Mouse (Mus musculus): ENCODE measurements around the gene Slc4a1. TPM values are rescaled to one million over a fixed set of nuclear protein-coding genes. Genes with fewer than 3 reads are reported as not detected.
A peak's percentile ranks its signal among the peaks of the same experiment; 100 is the strongest.

Slc4a1 gene
- total and polyA plus RNA-seq, 3 experiments: 1.1 to 596 (median 2.9) TPM

DNA sequence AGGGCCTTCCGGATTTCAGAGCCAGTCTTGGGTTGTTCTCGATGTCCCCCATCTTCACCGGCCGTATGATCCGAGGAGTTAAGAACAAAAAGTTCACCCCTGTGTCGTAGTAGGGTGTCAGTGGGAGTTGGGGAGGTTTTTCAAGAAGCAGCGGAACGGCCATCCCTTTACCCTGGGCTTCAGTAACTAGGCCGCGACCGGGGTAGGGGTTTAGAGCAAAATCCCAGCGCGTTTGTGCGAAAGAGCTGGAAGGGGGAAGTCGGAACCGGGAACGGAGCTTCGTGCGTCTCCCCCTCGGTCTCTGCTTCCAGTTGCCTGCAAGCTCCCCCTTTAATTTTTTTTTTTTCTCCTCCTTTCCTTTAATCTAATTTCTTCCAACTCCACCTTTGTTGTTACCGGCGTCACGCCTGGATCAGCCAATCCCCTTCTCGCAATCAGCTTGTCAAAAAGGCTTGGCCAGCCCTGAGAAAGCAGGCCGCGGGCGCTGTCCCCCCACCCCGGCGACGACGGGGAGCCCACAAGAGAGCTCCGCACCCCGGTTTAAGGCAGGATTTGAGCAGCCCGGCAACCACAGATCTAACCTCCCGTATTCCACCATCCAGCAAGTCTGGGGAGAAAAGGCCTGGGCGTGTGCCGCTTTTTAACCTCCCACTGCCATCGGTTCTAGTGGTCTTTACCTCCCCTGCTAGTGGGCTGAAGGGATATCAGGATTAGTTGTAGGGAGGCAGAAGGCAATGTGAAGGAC, 45.9 kb downstream of the Slc4a1 start:
- ATAC-seq (ENCODE audit: extremely low read depth, insufficient number of reproducible peaks, low FRiP score, poor library complexity, severe bottlenecking) (peak; percentile 29; the same call in 1 of the 2 replicates), DNase-seq (ENCODE audit: low spot score) (peak; percentile 83)
- peak overlapping the region; percentile 89 for H3K4me3 ChIP-seq (ENCODE audit: low read depth, low read length)
- peaks cover 29% of the 10 kb centered on the region for H3K27me3 ChIP-seq (ENCODE audit: insufficient read depth, low read length)
- H3K36me3 ChIP-seq (replicated peaks): peaks cover 11% of the 10 kb centered on the region
- H3K4me1 ChIP-seq (ENCODE audit: insufficient read depth, low read depth, low read length): peaks cover 28% of the 10 kb centered on the region
- no peak for TF ChIP-seq TAL1 (conservative IDR thresholded peaks at IDR 0.05; ENCODE audit: low read depth, low read length)
- TF ChIP-seq GATA1 (IDR thresholded peaks at IDR 0.05; ENCODE audit: borderline replicate concordance, low read length): no peak
- no peak for TF ChIP-seq GATA2 (IDR thresholded peaks at IDR 0.05; ENCODE audit: borderline replicate concordance, low read depth, low read length)
- no peak for TF ChIP-seq CTCF (IDR thresholded peaks at IDR 0.05; ENCODE audit: low read depth, low read length)
- no peak for TF ChIP-seq POLR2AphosphoS5 (IDR thresholded peaks at IDR 0.05; ENCODE audit: insufficient replicate concordance, low read depth, low read length)
- no peaks in the 10 kb centered on the region for H3K9me3 ChIP-seq (replicated peaks)

DNA sequence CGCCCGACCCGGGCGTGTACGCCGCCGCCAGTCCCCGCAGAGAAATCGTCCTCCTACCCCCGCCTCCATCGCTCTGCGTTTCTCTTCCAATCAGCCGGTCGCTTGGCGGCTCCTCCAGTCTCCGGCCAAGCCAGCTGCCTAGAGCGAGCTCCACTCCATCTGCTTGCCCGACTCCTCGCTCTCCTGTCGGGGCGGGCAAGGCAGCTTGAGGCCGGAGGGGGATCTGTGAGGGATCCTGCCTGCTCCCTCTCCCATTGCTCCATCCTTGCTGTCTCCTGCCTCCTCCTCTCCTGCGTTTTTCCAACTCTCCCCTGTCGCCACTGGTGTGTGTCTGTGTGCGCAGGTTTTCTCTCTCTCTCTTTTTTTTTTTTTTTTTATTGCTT, 46.6 kb downstream of the Slc4a1 start, which contains the start of gene Ubtf:
Gene Ubtf (minus strand): TSS at position 333 of the 383 bp plus-strand sequence.
- peak; percentile 69 for DNase-seq (ENCODE audit: low spot score)
- no peak for ATAC-seq (ENCODE audit: extremely low read depth, insufficient number of reproducible peaks, low FRiP score, poor library complexity, severe bottlenecking)
- Histone ChIP-seq H3K9me3 (replicated peaks) (no peaks in the 10 kb centered on the region), H3K36me3 (replicated peaks) (peaks cover 18% of the 10 kb centered on the region), H3K27me3 (ENCODE audit: insufficient read depth, low read length) (peaks cover 27% of the 10 kb centered on the region), H3K4me3 (ENCODE audit: low read depth, low read length) (peak within 1 kb of the TSS; percentile 89), H3K4me1 (ENCODE audit: insufficient read depth, low read depth, low read length) (peaks cover 35% of the 10 kb centered on the region)
- no peak for TF ChIP-seq TAL1 (conservative IDR thresholded peaks at IDR 0.05; ENCODE audit: low read depth, low read length)
- TF ChIP-seq GATA1 (IDR thresholded peaks at IDR 0.05; ENCODE audit: borderline replicate concordance, low read length): no peak
- TF ChIP-seq POLR2AphosphoS5 (IDR thresholded peaks at IDR 0.05; ENCODE audit: insufficient replicate concordance, low read depth, low read length): no peak
- TF ChIP-seq GATA2 (IDR thresholded peaks at IDR 0.05; ENCODE audit: borderline replicate concordance, low read depth, low read length): no peak
- no peak for TF ChIP-seq CTCF (IDR thresholded peaks at IDR 0.05; ENCODE audit: low read depth, low read length)

DNA sequence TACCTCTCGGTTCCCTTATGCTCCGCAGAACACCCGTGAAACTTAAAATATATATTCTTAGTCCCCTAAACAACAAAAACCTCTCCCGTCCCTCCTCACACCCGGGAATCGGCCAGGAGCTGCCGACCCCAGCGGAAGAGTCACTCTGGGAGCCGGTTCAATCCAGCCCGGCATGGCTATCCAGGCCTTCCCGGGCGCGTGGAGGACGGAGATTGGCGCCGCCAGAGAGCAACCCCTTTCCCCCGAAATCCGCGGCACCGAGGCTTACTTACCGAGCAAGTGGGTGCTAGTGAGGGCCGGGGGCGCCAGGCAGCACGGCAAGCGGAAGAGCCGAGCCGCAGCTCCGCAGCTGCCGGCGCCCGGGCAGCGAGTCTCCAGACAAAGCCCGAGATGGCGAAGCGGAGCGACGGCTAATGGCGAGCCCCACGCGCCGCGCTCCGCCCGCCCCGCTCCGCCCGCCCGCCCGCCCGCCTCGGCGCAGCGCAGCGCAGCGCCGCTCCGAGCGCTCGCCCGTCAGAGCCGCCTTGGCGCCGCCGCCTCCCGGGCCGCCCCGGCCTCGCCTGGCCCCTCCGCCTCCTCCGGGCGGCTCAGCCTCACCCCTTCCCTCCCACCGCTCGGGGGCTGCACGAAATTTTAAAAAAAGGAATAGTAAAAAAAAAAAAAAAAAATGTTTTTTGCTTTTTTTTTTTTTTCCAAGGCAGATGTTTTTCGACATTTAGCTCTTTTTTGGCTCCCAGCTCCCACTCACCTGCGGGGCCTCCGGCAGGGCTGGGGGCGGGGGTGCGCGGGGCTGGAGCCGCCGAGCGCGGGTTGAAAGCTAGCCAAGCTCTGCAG, 47.2 kb downstream of the Slc4a1 start:
- Histone ChIP-seq H3K4me3 (ENCODE audit: low read depth, low read length) (peak overlapping the region; percentile 89), H3K27me3 (ENCODE audit: insufficient read depth, low read length) (peaks cover 23% of the 10 kb centered on the region)
- DNase-seq (ENCODE audit: low spot score): peak; percentile 67

DNA sequence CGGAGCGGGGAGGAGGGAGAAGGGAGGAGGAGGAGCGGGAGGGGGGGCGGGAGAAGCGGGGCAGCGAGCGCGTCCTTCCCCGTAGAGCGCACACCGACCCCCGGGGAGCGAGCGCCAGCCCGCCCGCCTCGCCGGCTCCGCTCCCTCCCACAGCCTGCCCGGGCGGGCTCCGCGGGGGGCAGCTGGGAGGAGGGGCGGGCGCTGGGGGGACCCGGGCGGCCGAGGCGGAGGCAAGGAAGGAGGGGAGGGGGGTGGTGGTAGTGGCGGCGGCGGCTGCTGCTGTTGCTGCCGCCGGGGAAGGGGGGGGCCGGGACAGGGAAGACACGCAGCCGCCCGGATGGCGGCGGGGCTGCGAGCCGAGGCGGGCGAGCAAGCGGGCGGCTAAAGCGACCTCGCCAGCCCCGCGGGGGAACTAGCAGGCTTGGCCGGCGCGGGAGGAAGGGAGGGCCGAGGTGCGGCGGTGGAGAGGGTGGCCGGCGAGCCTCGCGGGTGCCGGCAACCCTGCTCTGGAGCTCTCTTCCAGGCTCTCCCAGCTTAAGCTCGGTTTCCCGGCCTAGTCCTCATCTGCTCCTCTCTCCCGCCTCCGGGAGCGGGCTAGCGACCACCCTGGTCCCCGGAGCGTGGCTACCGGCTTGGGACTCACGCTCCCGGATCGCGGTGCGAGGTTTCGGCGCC, 48.0 kb downstream of the Slc4a1 start:
- Histone ChIP-seq H3K9me3 (replicated peaks) (no peaks in the 10 kb centered on the region), H3K27me3 (ENCODE audit: insufficient read depth, low read length) (peaks cover 16% of the 10 kb centered on the region), H3K36me3 (replicated peaks) (peaks cover 32% of the 10 kb centered on the region), H3K4me3 (ENCODE audit: low read depth, low read length) (peak overlapping the region; percentile 89), H3K4me1 (ENCODE audit: insufficient read depth, low read depth, low read length) (peaks cover 47% of the 10 kb centered on the region)
- ATAC-seq (ENCODE audit: extremely low read depth, insufficient number of reproducible peaks, low FRiP score, poor library complexity, severe bottlenecking): no peak
- DNase-seq (ENCODE audit: low spot score): peak; percentile 78
- TF ChIP-seq GATA1 (IDR thresholded peaks at IDR 0.05; ENCODE audit: borderline replicate concordance, low read length): no peak
- TF ChIP-seq TAL1 (conservative IDR thresholded peaks at IDR 0.05; ENCODE audit: low read depth, low read length): no peak
- no peak for TF ChIP-seq CTCF (IDR thresholded peaks at IDR 0.05; ENCODE audit: low read depth, low read length)
- no peak for TF ChIP-seq GATA2 (IDR thresholded peaks at IDR 0.05; ENCODE audit: borderline replicate concordance, low read depth, low read length)
- TF ChIP-seq POLR2AphosphoS5 (IDR thresholded peaks at IDR 0.05; ENCODE audit: insufficient replicate concordance, low read depth, low read length): no peak

More for the DNA sequence above, 47.2 kb downstream of the Slc4a1 start:
- no peak for ATAC-seq (ENCODE audit: extremely low read depth, insufficient number of reproducible peaks, low FRiP score, poor library complexity, severe bottlenecking)
- Histone ChIP-seq H3K4me1 (ENCODE audit: insufficient read depth, low read depth, low read length) (peaks cover 41% of the 10 kb centered on the region), H3K36me3 (replicated peaks) (peaks cover 24% of the 10 kb centered on the region), H3K9me3 (replicated peaks) (no peaks in the 10 kb centered on the region)
- TF ChIP-seq CTCF (IDR thresholded peaks at IDR 0.05; ENCODE audit: low read depth, low read length) (no peak), TAL1 (conservative IDR thresholded peaks at IDR 0.05; ENCODE audit: low read depth, low read length) (no peak), GATA1 (IDR thresholded peaks at IDR 0.05; ENCODE audit: borderline replicate concordance, low read length) (no peak), GATA2 (IDR thresholded peaks at IDR 0.05; ENCODE audit: borderline replicate concordance, low read depth, low read length) (no peak), POLR2AphosphoS5 (IDR thresholded peaks at IDR 0.05; ENCODE audit: insufficient replicate concordance, low read depth, low read length) (no peak)

GRCm38 (mm10) chr11:102317298-102317900, 48.6 kb downstream of the Slc4a1 start:
- Histone ChIP-seq H3K36me3 (replicated peaks) (peaks cover 38% of the 10 kb centered on the region), H3K4me1 (ENCODE audit: insufficient read depth, low read depth, low read length) (peaks cover 53% of the 10 kb centered on the region)

More at GRCm38 (mm10) chr11:102317298-102317900, 48.6 kb downstream of the Slc4a1 start:
- Histone ChIP-seq H3K4me3 (ENCODE audit: low read depth, low read length) (peak overlapping the region; percentile 89), H3K27me3 (ENCODE audit: insufficient read depth, low read length) (peaks cover 12% of the 10 kb centered on the region), H3K9me3 (replicated peaks) (no peaks in the 10 kb centered on the region)
- no peak for TF ChIP-seq GATA1 (IDR thresholded peaks at IDR 0.05; ENCODE audit: borderline replicate concordance, low read length)
- TF ChIP-seq CTCF (IDR thresholded peaks at IDR 0.05; ENCODE audit: low read depth, low read length): no peak
- TF ChIP-seq POLR2AphosphoS5 (IDR thresholded peaks at IDR 0.05; ENCODE audit: insufficient replicate concordance, low read depth, low read length): no peak
- no peak for TF ChIP-seq TAL1 (conservative IDR thresholded peaks at IDR 0.05; ENCODE audit: low read depth, low read length)
- TF ChIP-seq GATA2 (IDR thresholded peaks at IDR 0.05; ENCODE audit: borderline replicate concordance, low read depth, low read length): no peak
- DNase-seq (ENCODE audit: low spot score): peak; percentile 69
- no peak for ATAC-seq (ENCODE audit: extremely low read depth, insufficient number of reproducible peaks, low FRiP score, poor library complexity, severe bottlenecking)
